Mouse (Mus musculus): ENCODE measurements around the gene Ttc32.
"Not testable (repeated sequence)": the region's sequence is repeated elsewhere in the genome, so short reads cannot be mapped to it uniquely, and the experiment has no call there.

Ttc32 gene

DNA sequence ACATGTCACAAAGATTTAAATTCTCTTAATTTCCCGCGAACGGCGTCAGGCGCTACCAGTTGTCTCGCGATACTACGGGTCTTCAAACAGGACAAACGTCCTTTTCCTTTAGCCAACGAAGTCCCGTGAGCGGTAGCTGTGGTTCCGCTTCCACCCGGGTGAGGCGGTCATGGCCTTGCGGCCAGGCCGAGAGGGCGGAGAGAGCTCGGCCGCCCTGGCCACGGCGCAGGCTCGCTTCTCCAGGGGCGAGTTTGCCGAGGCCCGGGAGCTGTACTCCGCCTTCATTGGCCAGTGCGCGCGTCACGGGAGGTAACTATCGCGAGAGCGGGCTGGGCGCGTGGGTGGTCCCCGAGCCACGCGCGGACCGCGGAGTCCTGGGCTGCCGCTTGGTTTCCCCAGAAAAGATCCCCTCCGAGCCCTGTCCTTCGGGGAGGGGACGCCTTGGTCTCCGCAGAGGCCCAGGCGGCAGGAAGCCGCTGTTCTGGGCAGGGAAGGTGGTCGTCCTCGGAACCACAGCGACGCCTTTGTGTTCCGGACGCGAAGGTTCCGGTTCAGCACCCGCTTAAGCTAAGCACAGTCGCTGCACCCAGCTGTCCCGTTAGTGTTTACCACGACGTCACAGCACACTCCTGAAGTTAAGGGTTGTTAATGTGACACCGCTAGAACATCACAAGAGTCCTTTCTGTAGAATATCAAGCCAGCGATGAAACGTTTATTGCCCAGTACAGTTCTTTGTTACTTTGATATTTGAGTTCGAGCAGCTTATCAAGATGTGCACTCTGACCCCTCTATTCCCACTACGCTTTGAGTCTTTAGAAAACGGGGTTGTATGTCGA, at the start of gene Ttc32:
Gene Ttc32, plus strand, starts transcription at position 110 of the 836 bp plus-strand sequence.
- DNase-seq (ENCODE audit: low spot score in 2 of 2): peak; percentile 86 to 94

DNA sequence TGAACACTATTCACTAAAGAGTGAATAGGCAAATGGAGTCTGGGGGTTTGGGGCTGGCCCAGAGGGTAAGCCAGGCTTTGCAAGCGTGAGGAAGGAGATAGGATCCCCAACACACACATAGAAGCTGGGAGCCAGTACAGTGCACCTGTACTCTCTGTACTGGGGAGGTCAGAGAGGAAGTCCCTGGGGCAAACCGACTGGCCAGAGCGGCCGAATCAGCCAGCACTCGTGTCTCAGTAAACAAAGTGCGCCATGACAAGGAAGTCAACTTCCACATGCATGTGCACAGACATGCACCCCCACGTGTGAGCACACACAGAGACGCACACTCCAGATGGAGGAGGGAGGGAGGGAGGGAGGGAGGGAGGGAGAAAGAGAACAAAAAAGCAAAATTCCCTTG, 36.6 kb upstream of the Ttc32 start:
- DNase-seq (ENCODE audit: low spot score in 2 of 2): no peak

DNA sequence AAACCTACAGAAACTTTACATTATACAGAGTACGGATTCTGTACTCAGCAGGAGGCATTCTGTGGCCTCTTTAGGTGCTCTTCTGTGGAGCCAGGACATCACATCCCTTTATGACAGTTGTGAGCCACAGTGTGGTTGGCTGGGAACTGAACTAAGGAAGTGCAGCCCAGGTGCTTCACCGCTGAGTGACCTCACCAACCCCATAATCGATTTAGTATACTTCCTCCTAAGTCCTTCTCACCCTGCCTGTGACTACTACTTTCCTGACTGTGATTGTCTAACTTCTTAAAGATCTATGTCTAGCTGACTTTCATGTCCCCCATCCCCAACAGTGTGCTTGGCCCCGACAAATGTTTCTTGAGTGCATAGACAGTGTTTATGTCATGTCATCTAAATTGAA, 31.5 kb upstream of the Ttc32 start:
- DNase-seq (ENCODE audit: low spot score in 2 of 2): no peak

DNA sequence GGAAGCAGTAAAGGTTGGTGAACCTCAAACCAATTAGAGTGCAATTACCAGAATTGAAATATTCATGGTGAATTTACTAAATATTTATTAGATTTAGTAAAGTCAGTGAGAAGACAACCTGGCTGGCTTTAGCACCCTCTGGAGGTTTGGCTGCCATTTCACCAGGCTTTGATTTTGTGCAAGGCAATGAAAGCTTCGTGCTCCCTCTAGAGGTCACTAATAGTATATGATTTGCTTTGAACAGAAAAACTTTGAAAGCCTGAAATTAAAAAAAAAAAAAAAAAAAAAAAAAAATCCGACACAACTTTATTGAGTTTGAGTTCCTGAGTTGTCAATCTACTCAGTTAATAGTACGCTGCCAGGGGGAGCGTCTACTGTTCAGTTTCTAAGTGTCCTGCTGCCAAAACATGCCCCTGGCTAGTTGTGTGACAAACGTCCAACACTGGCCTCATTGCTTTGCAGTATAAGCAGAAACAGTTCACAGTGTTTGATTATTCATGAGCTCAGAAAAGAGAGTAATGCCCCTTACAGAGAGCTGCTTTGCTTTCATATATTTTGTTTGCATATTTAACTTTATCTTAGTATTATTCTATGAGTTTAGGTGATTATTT, 27.7 kb upstream of the Ttc32 start:
- DNase-seq (ENCODE audit: low spot score in 2 of 2): peak in 1 of 2 experiments; percentile 37

DNA sequence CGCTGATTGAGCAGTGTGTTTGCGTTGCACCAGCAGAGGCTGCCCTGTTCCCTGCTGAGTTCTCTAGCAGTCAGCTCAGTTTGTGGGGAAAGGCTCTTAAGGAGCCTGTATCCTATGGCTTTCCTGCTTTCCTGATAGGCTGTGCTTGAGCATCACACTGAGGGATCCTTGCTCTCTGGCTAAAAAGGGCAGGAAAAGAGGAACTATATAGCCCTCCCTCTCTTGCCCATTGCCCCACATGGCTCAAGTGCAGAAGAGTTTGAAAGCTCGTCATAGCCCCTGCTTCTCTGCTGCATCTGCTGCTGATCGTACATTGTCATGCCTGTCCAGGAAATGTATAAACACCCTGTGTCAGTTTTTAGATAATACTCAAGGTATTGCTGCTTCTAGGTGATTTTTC, 22.7 kb upstream of the Ttc32 start:
- DNase-seq (ENCODE audit: low spot score in 2 of 2): no peak

DNA sequence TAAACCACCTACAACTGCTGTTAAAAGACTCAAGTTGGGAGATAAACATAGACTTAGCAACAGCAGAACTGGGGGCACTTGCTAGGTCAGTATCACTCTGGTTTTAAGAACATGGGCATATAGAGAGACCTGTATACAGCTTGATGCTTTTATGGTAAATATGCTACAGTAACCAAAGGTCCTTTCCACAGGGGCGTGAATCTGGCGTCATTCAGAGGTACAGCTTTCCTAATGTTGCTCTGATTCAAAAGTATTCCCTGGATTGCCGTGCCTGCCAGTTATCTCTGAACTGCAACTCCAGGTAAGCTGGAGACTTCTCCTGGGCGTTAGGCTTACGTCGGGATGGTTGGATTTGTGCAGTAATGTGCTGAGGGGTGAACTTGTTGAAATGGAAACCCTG, 22.0 kb upstream of the Ttc32 start:
- no peak for DNase-seq (ENCODE audit: low spot score in 2 of 2)

DNA sequence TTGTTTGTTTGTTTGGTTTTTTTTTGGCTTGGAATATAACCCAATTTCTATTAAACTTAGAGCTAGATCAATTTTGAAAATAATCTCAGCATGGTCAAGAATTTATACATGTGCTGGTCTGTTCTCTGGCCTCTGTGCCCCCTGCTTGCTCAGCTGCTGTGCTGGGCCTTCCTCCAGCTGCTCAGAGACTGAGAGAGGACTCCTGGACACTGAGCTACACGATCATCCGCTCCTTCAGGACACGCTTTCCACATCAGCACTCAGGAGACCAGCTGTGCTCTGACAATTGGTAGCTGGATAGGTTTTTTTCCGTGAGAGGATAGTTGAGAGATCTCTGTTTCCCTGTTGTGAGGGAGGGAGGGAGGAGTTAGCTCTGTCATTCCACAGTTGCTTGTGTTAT, 19.5 kb upstream of the Ttc32 start:
- no peak for DNase-seq (ENCODE audit: low spot score in 2 of 2)

DNA sequence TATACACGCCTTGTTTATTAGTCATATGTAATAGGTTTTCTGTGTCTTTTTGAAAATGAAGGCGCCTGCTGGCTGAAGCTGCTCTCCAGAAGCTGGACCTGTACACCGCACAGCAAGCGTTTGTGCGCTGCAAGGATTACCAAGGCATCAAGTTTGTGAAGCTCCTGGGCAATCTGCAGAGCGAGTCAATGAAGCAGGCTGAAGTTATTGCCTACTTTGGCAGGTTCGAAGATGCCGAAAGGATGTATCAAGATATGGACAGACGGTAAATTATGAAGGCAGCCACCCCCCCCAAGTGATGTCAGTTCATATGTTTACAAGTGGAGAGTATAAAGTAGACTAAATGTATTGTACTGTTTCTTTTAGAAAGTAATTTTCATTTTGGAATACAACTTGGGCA, 13.4 kb upstream of the Ttc32 start:
- DNase-seq (ENCODE audit: low spot score in 2 of 2): no peak

DNA sequence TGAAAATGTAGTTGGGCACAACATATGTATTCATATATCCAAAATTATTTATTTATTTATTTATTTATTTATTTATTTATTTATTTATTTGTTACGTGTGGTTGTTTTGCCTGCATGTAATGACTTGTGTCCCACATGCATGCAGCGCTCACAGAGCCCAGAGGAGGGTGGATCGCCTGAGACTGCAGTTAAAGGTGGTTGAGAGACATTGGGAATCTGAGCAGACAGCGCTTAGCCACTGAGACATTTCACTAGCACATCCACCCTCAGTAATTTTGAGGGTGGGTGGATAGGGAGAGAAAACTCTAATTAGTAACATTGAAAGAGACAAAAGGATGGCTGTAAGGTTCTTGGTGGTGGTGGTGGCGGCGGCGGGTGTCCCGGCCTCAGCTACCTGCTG, 9.4 kb upstream of the Ttc32 start:
- DNase-seq (ENCODE audit: low spot score in 2 of 2): no peak

DNA sequence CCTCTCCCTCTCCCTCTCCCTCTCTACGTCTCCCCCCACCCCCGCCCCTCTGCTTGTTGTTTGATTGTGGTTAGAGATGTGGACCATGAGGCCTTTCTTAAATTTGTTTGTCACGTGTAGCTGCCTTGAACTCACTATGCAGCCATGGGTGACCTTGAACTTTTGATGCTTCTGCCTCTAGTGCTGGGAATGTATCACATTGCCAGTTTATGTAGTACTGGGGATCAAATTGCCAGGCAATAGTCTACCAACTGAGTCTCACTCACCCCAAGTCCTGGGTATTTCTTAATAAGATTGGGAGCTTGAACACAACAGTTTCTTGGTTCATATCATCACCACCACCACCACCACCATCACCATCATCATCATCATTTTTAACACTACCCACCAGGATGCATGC, 8.8 kb upstream of the Ttc32 start:
- DNase-seq (ENCODE audit: low spot score in 2 of 2): no peak

DNA sequence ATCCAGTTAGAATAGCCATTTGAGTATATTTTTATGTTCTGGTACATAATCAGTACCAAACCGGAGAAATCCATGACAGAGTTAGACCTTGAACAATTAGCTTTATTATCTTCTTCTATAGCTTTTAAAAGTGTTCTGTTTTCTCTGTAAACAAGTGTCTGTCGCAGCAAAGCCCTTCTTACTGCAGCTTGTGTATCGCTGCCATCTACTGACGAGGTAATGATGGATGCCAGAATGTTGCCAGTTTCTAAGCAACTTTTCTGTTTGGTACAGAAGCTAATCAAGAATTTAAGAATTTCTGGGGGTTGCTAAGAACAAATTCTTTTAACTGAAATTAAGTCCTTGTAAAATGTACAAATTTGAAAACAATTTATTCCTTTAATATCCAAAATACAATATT, 6.8 kb upstream of the Ttc32 start:
- DNase-seq (ENCODE audit: low spot score in 2 of 2): no peak

DNA sequence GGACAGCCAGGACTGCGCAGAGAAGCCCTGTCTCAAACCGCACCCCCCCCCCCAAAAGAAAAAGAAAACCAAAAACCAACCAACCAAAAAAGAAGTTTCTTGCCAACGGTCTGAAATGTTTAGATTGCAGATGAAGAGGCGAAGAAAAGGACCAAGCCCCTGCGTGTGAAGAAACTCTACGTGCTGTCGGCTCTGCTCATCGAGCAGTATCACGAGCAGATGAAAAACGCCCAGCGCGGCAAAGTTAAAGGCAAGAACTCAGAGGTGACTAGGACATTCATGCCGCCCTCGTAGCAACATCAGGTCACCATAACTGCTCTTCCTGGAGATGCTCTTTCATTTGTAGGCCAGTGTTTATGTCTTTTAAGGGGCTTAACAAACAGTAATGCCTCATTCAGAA, 5.7 kb upstream of the Ttc32 start:
- DNase-seq (ENCODE audit: low spot score in 2 of 2): no peak

DNA sequence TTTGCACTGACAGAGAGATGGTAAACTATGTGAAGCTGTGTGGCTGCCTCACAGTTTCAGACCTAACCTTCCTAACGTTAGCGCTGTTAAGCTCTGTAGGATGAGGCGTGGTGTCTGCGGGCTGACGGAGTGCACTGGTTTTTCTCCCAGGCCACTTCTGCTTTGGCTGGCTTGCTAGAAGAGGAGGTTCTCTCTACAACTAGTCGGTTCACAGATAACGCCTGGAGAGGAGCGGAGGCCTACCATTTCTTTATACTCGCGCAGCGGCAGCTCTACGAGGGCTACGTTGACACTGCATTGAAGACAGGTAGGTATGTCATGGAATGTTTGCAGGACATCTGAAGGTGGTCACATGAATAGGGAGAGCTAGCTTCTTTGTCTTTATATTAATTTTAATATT, 5.1 kb upstream of the Ttc32 start:
- no peak for DNase-seq (ENCODE audit: low spot score in 2 of 2)

DNA sequence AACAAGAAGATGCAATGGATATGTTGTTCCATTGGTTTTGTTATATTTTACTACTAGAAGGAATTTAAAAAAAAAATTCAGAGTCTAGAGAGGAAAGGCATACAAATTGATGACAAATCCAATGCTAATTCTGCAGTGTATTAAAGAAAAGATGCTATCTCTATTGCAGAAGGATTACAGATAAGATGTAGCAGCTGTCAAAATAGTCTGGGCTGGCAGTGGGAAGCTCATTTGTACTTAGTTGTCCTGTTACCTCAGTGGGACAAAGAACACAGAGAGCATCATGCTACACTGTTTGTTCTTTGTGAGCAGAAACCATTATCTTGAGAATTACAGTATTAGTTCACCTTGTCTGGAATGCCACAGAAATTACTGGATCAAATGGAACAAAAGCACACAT, 3.0 kb upstream of the Ttc32 start:
- DNase-seq (ENCODE audit: low spot score in 2 of 2): no peak

DNA sequence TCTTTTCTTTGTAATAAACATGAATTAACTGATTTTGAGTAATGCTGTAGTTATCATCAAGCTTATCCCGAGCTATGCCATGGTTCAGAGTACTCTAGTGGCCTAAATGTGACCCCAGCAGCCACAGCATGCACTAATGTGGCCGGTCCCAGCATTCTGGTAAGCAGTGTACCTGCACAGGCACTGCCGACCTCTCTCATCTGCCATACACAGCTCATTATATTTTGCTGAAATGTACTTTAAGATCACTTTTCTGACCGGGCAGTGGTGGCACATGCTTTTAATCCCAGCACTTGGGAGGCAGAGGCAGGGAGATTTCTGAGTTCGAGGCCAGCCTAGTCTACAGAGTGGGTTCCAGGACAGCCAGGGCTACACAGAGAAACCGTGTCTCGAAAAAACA, 981 bp upstream of the Ttc32 start:
- not testable (repeated sequence) for DNase-seq (ENCODE audit: low spot score in 2 of 2)

DNA sequence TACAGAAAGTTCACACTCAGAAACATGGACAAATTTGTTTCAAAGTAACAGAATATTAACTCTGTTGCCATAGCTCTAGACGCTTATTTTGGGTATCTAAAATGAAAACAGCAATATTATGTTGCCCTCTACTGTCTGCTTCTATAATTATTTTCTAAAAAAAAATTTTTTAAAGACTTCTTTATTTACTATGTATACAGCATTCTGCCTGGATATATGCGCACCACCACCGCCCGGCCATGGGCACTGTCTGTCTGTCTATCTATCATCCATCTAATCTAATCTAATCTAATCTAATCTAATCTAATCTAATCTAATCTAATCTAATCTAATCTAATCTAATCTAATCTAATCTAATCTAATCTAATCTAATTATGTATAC, 300 bp upstream of the Ttc32 start:
- DNase-seq (ENCODE audit: low spot score in 2 of 2): no peak

DNA sequence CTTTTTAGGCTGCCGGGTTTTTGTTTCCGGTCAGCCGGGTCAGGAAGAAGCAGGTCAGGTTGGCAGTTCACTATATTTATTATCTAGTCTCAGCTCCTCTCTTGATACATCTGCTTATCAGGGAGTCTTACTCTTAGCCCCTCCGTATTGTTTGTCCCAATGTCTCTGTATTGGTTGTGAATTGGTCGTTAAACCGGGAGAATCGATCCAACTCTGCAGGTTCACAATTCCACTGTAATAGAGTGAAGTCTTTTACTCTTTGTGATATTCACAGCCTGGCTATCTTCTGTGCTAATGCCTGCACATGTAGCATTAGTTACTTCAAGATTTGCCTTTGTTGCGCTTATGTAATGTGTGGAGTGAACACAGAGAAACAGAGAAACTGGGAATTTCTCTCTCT, 1.4 kb downstream of the Ttc32 start:
- DNase-seq (ENCODE audit: low spot score in 2 of 2): no peak

DNA sequence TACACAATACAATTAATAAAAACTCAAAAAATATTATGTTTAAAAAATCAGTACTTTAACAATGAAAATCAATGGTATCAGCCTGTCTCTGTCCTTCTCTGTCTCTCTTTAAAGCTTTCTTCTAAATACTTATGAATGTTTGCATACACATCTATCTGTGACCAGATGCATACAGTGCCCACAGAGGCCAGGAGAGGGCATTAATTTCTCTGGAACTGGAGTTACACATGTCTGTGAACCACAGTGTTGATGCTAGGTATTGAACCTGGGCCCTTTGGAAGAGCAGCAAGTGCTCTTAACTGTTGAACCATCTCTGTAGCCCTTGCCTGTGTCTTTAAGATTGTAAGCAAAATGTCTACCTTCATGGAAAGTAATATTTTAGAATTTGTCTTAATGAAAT, 3.3 kb downstream of the Ttc32 start:
- DNase-seq (ENCODE audit: low spot score in 2 of 2): no peak

DNA sequence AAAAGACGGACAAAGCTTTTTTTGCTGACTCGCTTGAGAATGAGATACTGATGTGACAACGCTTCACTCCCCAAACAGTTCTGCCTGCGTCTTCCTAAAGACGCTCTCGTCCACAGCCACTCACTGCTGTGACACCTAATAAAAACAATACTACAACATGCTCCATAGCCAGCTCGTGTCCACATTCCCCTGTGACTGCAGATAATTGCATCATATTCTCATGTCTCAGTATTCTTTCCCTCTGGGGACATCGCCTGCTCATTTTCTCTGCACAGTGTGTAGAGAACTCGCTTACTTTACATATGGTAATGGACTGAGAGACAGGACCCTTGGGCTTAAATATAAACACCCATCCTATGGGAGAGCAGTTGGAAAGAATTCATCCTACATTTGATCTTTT, 6.6 kb downstream of the Ttc32 start:
- DNase-seq (ENCODE audit: low spot score in 2 of 2): no peak

DNA sequence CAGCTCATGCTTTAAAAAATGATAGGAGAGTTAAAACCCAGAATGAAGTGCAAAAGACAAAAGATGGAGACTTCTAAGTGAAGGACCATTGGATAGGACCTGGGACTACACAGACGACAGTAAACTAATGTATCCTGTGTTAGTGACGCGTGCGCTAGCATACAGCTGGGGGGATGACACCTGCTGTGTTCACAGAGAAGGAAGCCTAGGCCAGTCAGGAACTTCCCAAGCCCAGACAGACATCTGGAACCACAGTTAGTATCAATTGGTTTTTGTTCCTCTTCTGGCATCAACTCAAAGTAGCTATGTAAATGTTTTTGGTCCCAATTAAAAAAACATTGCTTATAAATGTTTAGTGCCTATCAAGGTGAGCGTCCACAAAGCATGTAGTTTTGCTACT, 10.4 kb downstream of the Ttc32 start:
- DNase-seq (ENCODE audit: low spot score in 2 of 2): no peak

DNA sequence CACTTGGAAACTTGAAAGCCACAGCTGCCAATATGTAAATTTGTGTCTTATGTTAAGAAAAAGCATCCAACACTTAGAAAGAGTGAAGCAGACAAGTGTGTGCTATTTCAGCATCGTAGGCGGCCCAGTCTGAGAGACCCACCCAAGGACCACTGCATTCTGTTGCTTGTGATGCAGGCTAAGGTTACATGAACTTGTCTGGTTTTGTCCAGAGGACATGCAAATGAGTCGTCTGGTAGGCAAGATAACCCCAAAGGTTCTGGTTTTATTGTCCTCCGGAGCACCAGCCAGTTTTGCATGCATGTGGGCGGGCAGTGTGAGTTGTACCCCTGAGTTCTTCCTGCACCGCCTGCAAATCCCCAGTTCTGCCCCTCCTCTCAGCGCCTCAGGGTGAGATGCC, 10.9 kb downstream of the Ttc32 start:
- no peak for DNase-seq (ENCODE audit: low spot score in 2 of 2)

DNA sequence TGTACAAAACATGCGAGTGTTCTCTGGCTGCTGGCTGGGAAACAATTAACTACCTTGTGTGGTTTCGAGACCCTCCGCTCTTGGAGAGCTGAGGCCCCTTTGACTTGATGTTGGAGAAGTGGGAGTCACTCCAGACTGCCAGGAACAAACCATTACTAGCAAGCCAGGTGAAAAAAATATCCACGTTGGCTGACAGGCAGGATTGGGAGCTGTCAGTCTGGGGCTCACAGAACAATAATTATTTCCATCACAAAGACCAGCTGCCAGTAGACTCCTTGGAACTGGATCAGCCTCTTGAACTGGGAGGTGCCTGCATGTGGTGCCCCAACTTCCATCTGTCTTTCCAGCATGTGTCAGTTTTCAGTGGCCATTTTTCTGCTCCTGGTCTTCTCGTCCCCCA, 12.5 kb downstream of the Ttc32 start:
- no peak for DNase-seq (ENCODE audit: low spot score in 2 of 2)

DNA sequence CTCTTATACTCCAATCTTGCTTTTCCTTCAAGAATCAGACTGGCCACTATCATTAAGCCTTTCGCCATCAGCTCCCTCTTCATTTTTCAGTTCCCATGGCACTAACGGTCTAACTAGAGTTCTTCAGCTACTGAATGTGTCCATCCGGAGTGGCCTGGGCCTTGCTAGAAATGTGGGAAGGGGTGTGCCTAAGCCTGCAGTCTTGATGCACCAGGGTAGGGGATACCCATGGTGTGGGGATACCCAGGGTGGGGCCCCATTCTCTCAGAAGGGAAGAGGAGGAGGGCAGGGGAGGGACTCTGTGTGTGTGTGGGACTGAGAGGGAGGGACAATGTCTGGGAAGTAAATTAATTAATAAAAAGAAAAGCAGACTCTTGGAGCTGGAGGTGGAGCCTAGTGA, 13.0 kb downstream of the Ttc32 start:
- no peak for DNase-seq (ENCODE audit: low spot score in 2 of 2)

DNA sequence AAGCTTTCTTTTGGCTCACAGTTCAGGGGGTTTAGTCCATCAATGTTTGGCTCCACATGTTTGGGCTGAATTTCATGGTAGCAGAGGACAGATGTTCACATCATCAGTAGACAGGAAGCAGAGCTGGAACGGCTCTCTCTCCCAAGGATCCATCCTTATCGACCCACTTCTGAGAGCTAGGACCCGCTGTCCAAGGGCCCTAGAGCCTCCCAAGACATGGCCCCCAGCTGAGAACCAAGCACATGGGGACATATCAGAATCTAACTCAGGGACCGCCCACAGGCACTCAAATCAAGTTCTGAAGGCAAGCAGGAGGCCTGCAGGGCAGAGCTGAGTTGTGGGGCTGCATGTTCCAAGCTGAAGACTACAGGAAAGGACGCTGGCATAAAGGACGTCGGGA, 14.9 kb downstream of the Ttc32 start:
- no peak for DNase-seq (ENCODE audit: low spot score in 2 of 2)

Data from urinary bladder, adult 18-20 months (tissue).